Mouse (Mus musculus): ENCODE results near the gene Klrb1c.
"Not testable (repeated sequence)": the region's sequence is repeated elsewhere in the genome, so short reads cannot be mapped to it uniquely, and the experiment has no call there.

Klrb1c gene

DNA sequence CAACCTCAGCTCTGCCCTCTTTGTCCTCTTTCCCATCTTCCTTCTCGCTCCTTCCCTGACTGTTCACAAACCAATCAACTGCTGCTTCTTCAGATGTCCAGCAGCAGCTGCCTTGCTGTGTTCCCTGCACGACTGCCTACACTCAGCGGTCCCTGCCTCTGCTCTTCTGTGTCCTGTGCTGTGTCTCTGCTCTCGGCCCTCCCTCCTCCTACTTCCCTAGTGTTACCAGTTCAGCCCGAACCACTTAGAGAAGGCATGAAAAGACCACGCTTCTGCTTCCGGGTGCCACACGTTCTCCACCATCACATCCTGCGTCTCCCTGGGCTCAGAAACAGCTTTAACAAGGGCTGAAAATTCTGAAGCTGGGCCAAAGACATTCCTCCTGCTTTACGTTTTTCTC lies 34.8 kb downstream of the Klrb1c start:
- peak; percentile 25 for DNase-seq

DNA sequence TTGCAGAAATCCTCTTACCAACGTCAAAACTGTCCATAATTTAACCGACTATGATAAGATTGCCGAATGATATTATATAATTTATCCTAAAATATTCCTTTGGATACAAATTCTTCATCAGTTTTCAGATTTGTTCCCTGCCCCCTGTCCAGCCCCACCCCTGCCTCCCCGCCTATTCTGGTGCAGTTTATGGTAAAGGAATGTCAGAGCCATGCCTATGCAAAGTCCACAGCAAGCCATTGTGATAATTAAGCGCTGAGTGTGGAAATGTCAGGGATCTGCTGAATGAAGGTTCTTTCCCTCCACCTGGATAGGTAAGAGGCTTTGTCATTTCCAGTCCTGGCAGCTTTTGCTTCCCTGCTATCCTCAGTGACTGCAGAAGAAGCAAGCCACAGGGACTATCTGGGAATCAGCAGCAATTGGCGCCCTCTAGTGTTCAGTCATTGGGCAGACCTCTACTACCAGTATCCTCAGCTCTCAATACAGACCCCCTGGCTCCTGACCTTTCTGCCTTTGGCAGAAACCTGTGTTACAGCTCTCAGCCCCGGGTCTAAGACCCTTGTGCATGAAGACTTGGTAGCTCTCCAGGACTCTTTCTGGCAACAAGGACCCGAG lies 35.3 kb downstream of the Klrb1c start:
- DNase-seq, result peak; percentile 90

DNA sequence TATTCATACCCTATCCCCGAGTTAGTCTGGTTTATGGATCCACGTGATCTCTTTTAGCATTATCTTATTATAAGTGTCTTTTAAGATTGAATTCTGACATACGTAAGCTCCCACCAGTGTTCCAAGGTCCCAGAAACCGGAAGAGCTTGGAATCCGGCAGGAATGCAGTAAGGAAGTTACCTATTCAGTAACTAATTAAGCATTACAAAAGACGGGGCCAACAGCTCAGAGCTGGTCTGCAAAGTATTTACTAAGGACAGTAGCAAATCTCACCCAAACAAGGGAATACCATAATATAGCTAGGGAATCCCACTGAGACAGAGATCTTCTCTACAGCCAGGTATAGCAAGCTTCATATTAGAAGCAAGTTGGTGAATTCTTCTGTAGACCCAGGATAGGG lies 42.0 kb downstream of the Klrb1c start:
- DNase-seq, result not testable (repeated sequence)

DNA sequence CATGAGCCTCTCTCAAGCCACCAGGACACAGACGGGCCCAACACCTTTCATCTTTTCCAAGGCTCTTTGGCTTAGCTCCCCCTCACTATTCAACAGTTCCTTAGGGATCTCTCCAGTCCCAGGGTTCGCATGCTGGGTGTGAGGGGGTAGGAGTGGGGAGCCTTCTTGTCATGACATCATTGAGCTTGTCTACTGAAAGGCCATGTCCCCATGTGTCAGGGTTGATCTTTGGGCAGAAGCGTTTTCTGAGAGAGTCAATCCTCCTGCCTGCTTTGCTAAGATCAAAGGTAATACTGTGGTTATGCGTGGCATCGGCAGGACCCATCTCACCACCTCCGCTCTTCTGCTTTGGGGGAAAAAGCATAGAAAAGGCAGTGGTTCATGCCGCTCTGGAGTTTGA lies 51.6 kb downstream of the Klrb1c start:
- DNase-seq, result no peak

DNA sequence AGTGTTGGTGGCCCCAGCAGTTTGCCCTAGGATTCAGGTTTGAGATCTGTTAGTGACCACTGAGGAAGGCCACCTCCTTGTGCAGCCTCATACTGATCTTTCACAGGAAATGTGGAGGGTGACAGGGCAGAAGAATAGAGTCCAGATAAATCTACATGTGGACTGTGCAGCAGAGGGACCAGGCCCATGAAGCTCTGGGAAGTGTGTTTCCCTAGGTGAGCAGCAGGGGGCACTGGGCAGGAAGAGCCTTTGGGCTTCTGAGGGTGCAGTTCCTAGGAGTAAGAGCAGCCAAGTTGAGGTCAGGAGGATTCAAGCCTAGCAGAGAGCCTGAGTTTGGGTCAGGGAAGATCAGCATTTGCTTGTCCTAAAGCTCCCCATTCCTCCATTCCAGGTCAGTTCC lies 52.9 kb downstream of the Klrb1c start:
- no peak for DNase-seq

DNA sequence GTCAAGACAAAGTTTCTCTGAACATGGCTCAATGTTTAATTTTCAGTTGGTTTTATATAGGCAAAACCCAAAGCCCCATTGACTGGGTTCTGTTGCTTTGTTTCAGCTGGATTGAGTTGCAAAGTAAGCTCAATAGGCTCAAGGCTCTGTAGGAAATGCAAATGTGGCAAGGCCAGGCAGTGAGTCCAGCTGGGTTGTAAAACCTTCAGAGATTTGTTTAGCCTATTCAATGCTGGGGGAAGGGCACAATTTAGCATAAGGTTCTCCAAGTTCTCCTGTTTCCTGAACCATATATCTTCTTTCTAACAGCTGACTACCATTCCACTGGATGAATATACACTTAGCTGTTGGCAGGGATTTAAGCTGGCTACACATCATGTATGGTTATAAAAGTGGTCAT lies 54.1 kb downstream of the Klrb1c start:
- DNase-seq, result no peak

DNA sequence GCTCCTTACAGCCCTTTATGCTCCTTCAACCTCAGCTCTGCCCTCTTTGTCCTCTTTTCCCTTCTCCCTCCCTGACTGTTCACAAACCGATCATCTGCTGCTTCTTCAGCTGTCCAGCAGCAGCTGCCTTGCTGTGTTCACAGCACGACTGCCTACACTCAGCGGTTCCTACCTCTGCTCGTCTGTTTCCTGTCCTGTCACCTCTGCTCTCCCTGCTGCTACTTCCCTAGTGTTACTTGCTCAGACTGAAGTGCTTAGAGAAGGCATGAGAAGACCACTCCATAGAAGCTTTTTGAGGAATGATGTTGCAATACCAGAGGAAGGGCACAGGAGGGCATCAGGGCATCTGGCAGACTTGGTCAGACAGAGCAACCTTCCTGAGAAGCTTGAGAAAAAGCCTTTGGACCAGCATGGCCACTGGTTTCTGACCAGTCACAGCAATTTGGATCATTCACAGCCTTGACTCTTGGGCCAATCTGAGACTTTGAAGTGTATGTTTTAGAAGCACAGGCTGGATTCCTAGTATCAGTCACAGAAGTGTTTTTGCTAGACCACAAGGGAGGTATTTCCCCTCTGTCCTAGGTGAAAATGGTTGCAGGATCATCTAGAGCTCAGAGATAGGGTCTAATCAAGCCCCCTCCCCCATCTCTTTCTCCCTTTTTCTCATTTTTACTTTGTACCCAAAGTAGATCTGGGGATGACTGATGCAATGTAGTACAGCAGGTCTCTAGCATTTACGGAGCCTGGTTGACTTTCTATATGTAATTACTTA lies 54.9 kb downstream of the Klrb1c start:
- DNase-seq, result no peak

DNA sequence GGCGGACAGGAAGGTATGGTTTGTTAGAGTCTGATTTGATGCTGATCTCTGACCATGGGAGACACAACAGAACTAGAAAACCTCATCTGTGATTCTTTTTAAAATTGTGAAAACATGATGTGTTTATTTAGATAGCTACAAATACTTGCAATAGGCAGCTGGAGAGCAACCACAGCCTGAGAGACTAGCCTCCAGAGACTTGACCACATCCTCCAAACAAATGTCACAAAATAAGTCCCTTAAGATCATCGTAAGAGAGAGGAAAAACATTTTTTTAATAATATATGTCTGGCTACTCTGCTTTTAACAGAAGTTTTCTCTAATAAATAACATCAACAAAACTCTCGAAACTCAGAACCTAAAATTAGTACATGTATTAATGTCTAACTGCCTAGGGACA lies 57.0 kb downstream of the Klrb1c start:
- no peak for DNase-seq

Data from right cerebral cortex, adult 18-20 months (tissue).